Mouse (Mus musculus) kidney, postnatal 10 days (tissue): ENCODE measurements at regions not wholly inside any gene's neighbourhood (a gene's known extent, or its start where the extent isn't known, plus 50 kb on each side); places are given as distances from the start of the nearest gene placed in this dataset.
A peak's percentile ranks its signal among the peaks of the same experiment; 100 is the strongest.

ENCODE experiments used
- DNase-seq: peaks from one replicate; pipeline ENCODE4 v3.0.0; 2021; ENCODE audit warnings: mixed read lengths

DNA sequence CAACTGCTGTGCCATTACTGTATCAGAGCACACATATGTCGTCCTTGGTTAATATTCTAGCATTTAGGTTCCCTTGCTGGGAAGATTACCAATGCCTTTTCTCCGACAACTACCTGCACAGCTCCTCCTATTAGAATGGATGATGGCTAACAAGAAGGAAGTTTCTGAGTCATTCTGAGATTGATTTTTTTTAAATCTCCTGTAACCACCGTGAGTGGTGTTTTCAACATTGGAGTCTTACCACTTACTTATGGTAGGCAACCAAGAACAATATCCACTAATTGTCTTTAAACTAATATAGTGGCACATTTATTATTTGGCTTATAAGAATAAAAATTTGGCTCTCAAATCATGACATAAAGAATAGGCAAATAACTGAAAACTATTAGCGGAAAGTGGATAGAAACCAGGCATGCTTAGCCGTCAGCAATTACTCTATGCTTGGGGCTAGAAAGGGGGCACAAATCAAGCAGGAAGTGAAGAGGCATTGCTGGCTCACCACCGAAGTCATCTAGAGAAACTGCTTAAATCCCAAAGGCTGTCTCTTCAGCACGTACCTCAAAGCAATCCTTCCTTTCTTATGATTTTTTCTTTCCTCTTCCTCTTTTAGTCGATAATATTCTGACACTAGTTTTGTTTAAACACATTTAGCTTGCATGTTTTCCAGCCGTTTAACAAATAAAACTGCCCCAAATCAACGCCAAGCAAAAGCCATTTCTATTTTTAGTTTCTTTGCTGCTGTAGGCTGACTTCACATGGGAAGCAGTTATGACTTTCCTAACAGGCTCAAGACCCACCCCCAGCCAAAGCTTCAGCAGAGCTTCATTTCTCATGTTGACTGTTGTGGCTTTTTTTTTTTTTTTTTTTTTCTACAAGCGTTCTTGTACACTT is 484.8 kb upstream of the Gm7489 start:
- peak; percentile 7 for DNase-seq

- no peak for DNase-seq
Measured at GRCm38 (mm10) chr15:53400554-53400846, 484.2 kb upstream of the Gm7489 start.
